ENCODE assay signal across 11 mouse cellular contexts in genomic region chr10:24534901-24535300, GRCm38 (mm10).
A peak's percentile ranks its signal among the peaks of the same experiment; 100 is the strongest.
DNase-seq lines count a peak whose midpoint lies in the region; ATAC-seq lines count a peak whose summit lies in the region.
"Had no signal": no experiment of that assay in that cellular context is flagged by ENCODE, and none has a peak within 500 bp of the region (broad histone marks: within the 10 kb centered on the region; RNA-seq: fewer than 3 reads in every experiment).

No protein-coding gene starts in this region.

- DNase-seq in gastrocnemius, postnatal 10 days: peak; percentile 6
- no peak for DNase-seq in gastrocnemius, adult 8-10 months (ENCODE audit: low spot score in 2 of 2)
- DNase-seq in right cerebral cortex, postnatal 25 days: peak; percentile 5
- no peak for DNase-seq in right cerebral cortex, postnatal 10 days (ENCODE audit: low spot score in 2 of 2)
- DNase-seq in kidney, postnatal 14 days: peak; percentile 29
- no peak for DNase-seq in spleen, adult 12 weeks (ENCODE audit: low spot score)
- no peak for DNase-seq in left cerebral cortex, postnatal 4 days
- DNase-seq: cerebellum, adult 2 months had no signal

- intact Hi-C loops in left cerebral cortex, postnatal 4 days (cut with DNase I): no loop called here

- ATAC-seq in megakaryocyte progenitor cell, adult 5-6 weeks (replicated peaks; ENCODE audit: poor library complexity): no peak
- ATAC-seq: forebrain, embryonic 15.5 days; midbrain, embryonic 13.5 days had no signal

Comparison
In these comparisons a context has a peak if more than half of its experiments do, and no peak if none do; other contexts are left out.
1. DNase-seq: peak in gastrocnemius, postnatal 10 days (single experiment), right cerebral cortex, postnatal 25 days (single experiment) and kidney, postnatal 14 days (single experiment); none in gastrocnemius, adult 8-10 months (0 of 2), right cerebral cortex, postnatal 10 days (0 of 2), spleen, adult 12 weeks (single experiment) and left cerebral cortex, postnatal 4 days (single experiment).